Mouse (Mus musculus): Measurements from ENCODE around the gene Slc36a4. TPM values are rescaled to one million over a fixed set of nuclear protein-coding genes. Genes with fewer than 3 reads are reported as not detected.

Gene Slc36a4
- polyA plus RNA-seq, 1 experiment from 2014 or later: 35.5 TPM

- H3K9me3 ChIP-seq (replicated peaks; ENCODE audit: control insufficient read depth, low read length, poor library complexity, severe bottlenecking): no peaks in the 10 kb centered on the region
- ATAC-seq: peak; percentile 76
- no peak overlapping the region for H3K9ac ChIP-seq (ENCODE audit: low read depth, low read length)
- no peaks in the 10 kb centered on the region for H3K36me3 ChIP-seq (ENCODE audit: control insufficient read depth, insufficient read depth, low read length)
- H3K27ac ChIP-seq (ENCODE audit: low read length): no peak overlapping the region
- H3K4me3 ChIP-seq (ENCODE audit: low read depth, low read length): no peak overlapping the region
- no peak overlapping the region for H3K4me2 ChIP-seq (ENCODE audit: low read length)
- WGBS: 30% methylated on average over 5 of the region's 5 CpGs
- H3K27me3 ChIP-seq (ENCODE audit: control insufficient read depth, insufficient read depth, low read depth, low read length): no peaks in the 10 kb centered on the region
- H3K4me1 ChIP-seq (ENCODE audit: control insufficient read depth, insufficient read depth, low read length): no peaks in the 10 kb centered on the region
These were observed 14.5 kb upstream of the Slc36a4 start for GRCm38 (mm10) chr9:15694989-15695388.

GRCm38 (mm10) chr9:15705706-15706105, 3.8 kb upstream of the Slc36a4 start:
- Histone ChIP-seq H3K4me3 (ENCODE audit: low read depth, low read length) (no peak overlapping the region), H3K36me3 (ENCODE audit: control insufficient read depth, insufficient read depth, low read length) (no peaks in the 10 kb centered on the region), H3K9me3 (replicated peaks; ENCODE audit: control insufficient read depth, low read length, poor library complexity, severe bottlenecking) (no peaks in the 10 kb centered on the region), H3K4me2 (ENCODE audit: low read length) (no peak overlapping the region), H3K4me1 (ENCODE audit: control insufficient read depth, insufficient read depth, low read length) (peaks cover 9% of the 10 kb centered on the region), H3K27me3 (ENCODE audit: control insufficient read depth, insufficient read depth, low read depth, low read length) (no peaks in the 10 kb centered on the region), H3K9ac (ENCODE audit: low read depth, low read length) (no peak overlapping the region), H3K27ac (ENCODE audit: low read length) (no peak overlapping the region)
- 86% methylated on average over 10 of the region's 10 CpGs for WGBS
- ATAC-seq: no peak

- peak; percentile 64 for ATAC-seq
- Histone ChIP-seq H3K4me3 (ENCODE audit: low read depth, low read length) (peak overlapping the region; percentile 82), H3K36me3 (ENCODE audit: control insufficient read depth, insufficient read depth, low read length) (no peaks in the 10 kb centered on the region), H3K4me2 (ENCODE audit: low read length) (peak overlapping the region; percentile 71), H3K9ac (ENCODE audit: low read depth, low read length) (peak overlapping the region; percentile 94), H3K4me1 (ENCODE audit: control insufficient read depth, insufficient read depth, low read length) (peaks cover 33% of the 10 kb centered on the region), H3K27ac (ENCODE audit: low read length) (peak overlapping the region; percentile 93), H3K27me3 (ENCODE audit: control insufficient read depth, insufficient read depth, low read depth, low read length) (no peaks in the 10 kb centered on the region), H3K9me3 (replicated peaks; ENCODE audit: control insufficient read depth, low read length, poor library complexity, severe bottlenecking) (no peaks in the 10 kb centered on the region)
- WGBS: 15% methylated on average over 14 of the region's 14 CpGs
These were observed 449 bp upstream of the Slc36a4 start for GRCm38 (mm10) chr9:15708979-15709598.

- Histone ChIP-seq H3K4me1 (ENCODE audit: control insufficient read depth, insufficient read depth, low read length) (peaks cover 33% of the 10 kb centered on the region), H3K27me3 (ENCODE audit: control insufficient read depth, insufficient read depth, low read depth, low read length) (no peaks in the 10 kb centered on the region), H3K9me3 (replicated peaks; ENCODE audit: control insufficient read depth, low read length, poor library complexity, severe bottlenecking) (no peaks in the 10 kb centered on the region), H3K9ac (ENCODE audit: low read depth, low read length) (no peak overlapping the region), H3K4me2 (ENCODE audit: low read length) (peak overlapping the region; percentile 71), H3K4me3 (ENCODE audit: low read depth, low read length) (peak overlapping the region; percentile 82), H3K27ac (ENCODE audit: low read length) (no peak overlapping the region), H3K36me3 (ENCODE audit: control insufficient read depth, insufficient read depth, low read length) (no peaks in the 10 kb centered on the region)
- ATAC-seq: no peak
- WGBS: 88% methylated on average over 13 of the region's 13 CpGs
These were observed 1.5 kb downstream of the Slc36a4 start for GRCm38 (mm10) chr9:15710821-15711565.

- Histone ChIP-seq H3K4me1 (ENCODE audit: control insufficient read depth, insufficient read depth, low read length) (peaks cover 33% of the 10 kb centered on the region), H3K9ac (ENCODE audit: low read depth, low read length) (no peak overlapping the region), H3K27me3 (ENCODE audit: control insufficient read depth, insufficient read depth, low read depth, low read length) (no peaks in the 10 kb centered on the region), H3K27ac (ENCODE audit: low read length) (no peak overlapping the region), H3K9me3 (replicated peaks; ENCODE audit: control insufficient read depth, low read length, poor library complexity, severe bottlenecking) (no peaks in the 10 kb centered on the region), H3K4me3 (ENCODE audit: low read depth, low read length) (no peak overlapping the region), H3K4me2 (ENCODE audit: low read length) (0 out of 2 replicates have a peak overlapping the region, but pooled peaks have one; percentile 8), H3K36me3 (ENCODE audit: control insufficient read depth, insufficient read depth, low read length) (no peaks in the 10 kb centered on the region)
- WGBS: 91% methylated on average over 7 of the region's 7 CpGs
- ATAC-seq: no peak
These were observed 2.1 kb downstream of the Slc36a4 start for GRCm38 (mm10) chr9:15711676-15712075.

GRCm38 (mm10) chr9:15714792-15715191, 5.3 kb downstream of the Slc36a4 start:
- Histone ChIP-seq H3K4me1 (ENCODE audit: control insufficient read depth, insufficient read depth, low read length) (peaks cover 29% of the 10 kb centered on the region), H3K9ac (ENCODE audit: low read depth, low read length) (no peak overlapping the region), H3K4me3 (ENCODE audit: low read depth, low read length) (no peak overlapping the region), H3K27me3 (ENCODE audit: control insufficient read depth, insufficient read depth, low read depth, low read length) (no peaks in the 10 kb centered on the region), H3K36me3 (ENCODE audit: control insufficient read depth, insufficient read depth, low read length) (no peaks in the 10 kb centered on the region), H3K27ac (ENCODE audit: low read length) (no peak overlapping the region), H3K9me3 (replicated peaks; ENCODE audit: control insufficient read depth, low read length, poor library complexity, severe bottlenecking) (no peaks in the 10 kb centered on the region), H3K4me2 (ENCODE audit: low read length) (no peak overlapping the region)
- 83% methylated on average over 4 of the region's 4 CpGs for WGBS
- ATAC-seq: no peak

GRCm38 (mm10) chr9:15715193-15715989, 5.9 kb downstream of the Slc36a4 start:
- Histone ChIP-seq H3K27me3 (ENCODE audit: control insufficient read depth, insufficient read depth, low read depth, low read length) (no peaks in the 10 kb centered on the region), H3K4me1 (ENCODE audit: control insufficient read depth, insufficient read depth, low read length) (peaks cover 27% of the 10 kb centered on the region), H3K9ac (ENCODE audit: low read depth, low read length) (no peak overlapping the region), H3K27ac (ENCODE audit: low read length) (no peak overlapping the region), H3K9me3 (replicated peaks; ENCODE audit: control insufficient read depth, low read length, poor library complexity, severe bottlenecking) (no peaks in the 10 kb centered on the region), H3K36me3 (ENCODE audit: control insufficient read depth, insufficient read depth, low read length) (no peaks in the 10 kb centered on the region), H3K4me3 (ENCODE audit: low read depth, low read length) (no peak overlapping the region), H3K4me2 (ENCODE audit: low read length) (no peak overlapping the region)
- no peak for ATAC-seq
- 83% methylated on average over 11 of the region's 11 CpGs for WGBS

GRCm38 (mm10) chr9:15717363-15717762, 7.8 kb downstream of the Slc36a4 start:
- ATAC-seq: no peak
- Histone ChIP-seq H3K9ac (ENCODE audit: low read depth, low read length) (no peak overlapping the region), H3K4me2 (ENCODE audit: low read length) (no peak overlapping the region), H3K4me1 (ENCODE audit: control insufficient read depth, insufficient read depth, low read length) (peaks cover 13% of the 10 kb centered on the region), H3K27me3 (ENCODE audit: control insufficient read depth, insufficient read depth, low read depth, low read length) (no peaks in the 10 kb centered on the region), H3K36me3 (ENCODE audit: control insufficient read depth, insufficient read depth, low read length) (0 out of 2 replicates have a peak, but pooled peaks cover under 1% of the 10 kb centered on the region), H3K27ac (ENCODE audit: low read length) (no peak overlapping the region), H3K9me3 (replicated peaks; ENCODE audit: control insufficient read depth, low read length, poor library complexity, severe bottlenecking) (no peaks in the 10 kb centered on the region), H3K4me3 (ENCODE audit: low read depth, low read length) (no peak overlapping the region)
- 92% methylated on average over 4 of the region's 4 CpGs for WGBS

Data from midbrain, embryonic 16.5 days (tissue).